Mouse (Mus musculus): ENCODE data around the gene Vwa5b1.

DNA sequence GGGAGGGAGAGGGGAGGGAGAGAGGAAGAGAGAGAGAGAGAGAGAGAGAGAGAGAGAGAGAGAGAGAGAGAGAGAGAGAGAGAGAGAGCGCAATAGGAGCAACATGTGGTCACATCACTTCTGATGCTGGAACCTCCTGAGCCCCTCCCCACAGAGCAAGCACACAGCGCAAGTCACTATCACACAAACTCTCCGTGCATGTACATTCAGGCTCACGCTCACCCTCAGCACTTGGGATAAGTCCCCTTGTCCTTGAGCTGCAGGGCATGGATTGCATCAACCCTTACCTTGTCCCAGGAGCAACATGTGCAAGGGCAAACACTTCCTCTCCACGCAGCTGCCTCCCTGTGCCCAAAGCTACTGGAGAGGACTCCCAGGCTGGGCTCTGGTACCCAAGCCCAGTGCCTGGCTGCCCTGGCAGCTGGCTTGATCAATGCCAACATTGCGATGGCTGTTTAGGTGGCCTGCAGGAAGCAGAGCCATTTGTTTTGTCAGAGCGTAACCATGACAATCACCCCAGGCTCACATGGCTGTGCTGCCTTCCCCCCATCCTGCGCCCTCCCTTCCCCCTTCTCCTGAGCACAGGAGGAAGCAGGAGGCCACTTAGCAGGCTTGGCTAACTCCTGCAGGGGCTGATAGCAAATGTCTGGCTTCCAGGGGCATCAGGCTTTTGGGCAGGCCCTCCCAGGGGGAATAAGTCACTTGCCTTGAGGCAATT is at the start of gene Vwa5b1:
- no peak for TF ChIP-seq CTCF (IDR thresholded peaks at IDR 0.05; ENCODE audit: borderline replicate concordance, control insufficient read depth, extremely low read depth, insufficient read depth, low read length, poor library complexity)
- no peak for TF ChIP-seq POLR2A (IDR thresholded peaks at IDR 0.05; ENCODE audit: control insufficient read depth, extremely low read depth, insufficient read depth, low read length, poor library complexity)
